Mouse (Mus musculus) gonadal fat pad, adult 2 months (tissue): ENCODE data around the gene Gal3st4. TPM values are rescaled to one million over a fixed set of nuclear protein-coding genes. Genes with fewer than 3 reads are reported as not detected.

ENCODE experiments used
- DNase-seq: peaks from one replicate; pipeline ENCODE4 v3.0.0-alpha.2; 2012; ENCODE audit warnings: low read depth
- polyA plus RNA-seq: library from polyadenylated mRNA; depleted of rRNA; stranded (reverse); fragments of >200 nt; gene quantifications from 2 replicates; pipeline ENCODE4 v1.2.3, GENCODE M21; 2012

The Gal3st4 gene
- polyA plus RNA-seq, 1 experiment, result 29.7 TPM

- no peak for DNase-seq
Observed at GRCm38 (mm10) chr5:138262001-138262400, 10.6 kb downstream of the Gal3st4 start.

GRCm38 (mm10) chr5:138260834-138261233, 11.8 kb downstream of the Gal3st4 start:
- DNase-seq, result no peak

- DNase-seq, result no peak
Observed at GRCm38 (mm10) chr5:138260051-138260450, 12.6 kb downstream of the Gal3st4 start.

- no peak for DNase-seq
Observed at GRCm38 (mm10) chr5:138258993-138259392, 13.6 kb downstream of the Gal3st4 start.

- DNase-seq, result no peak
Observed at GRCm38 (mm10) chr5:138258542-138258941, 14.1 kb downstream of the Gal3st4 start.

- DNase-seq, result no peak
Observed at GRCm38 (mm10) chr5:138258078-138258477, 14.6 kb downstream of the Gal3st4 start.

DNA sequence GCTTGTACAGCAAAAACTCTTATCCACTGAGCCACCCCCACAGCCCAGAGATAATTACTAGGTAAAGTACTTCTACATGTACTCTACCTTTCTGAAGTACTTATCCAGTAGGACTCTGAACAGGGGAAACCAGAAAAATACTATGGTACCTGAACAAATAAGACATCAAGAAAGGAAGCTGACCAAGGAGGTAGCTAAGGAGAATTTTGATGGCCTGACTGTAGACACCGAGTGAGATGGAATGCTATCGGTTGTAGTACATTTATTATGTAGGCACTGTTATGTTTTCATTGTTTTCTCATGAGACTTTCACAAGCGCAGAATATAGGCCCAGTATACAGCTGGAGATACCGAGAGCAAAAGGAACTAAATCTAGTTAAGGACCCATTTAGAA, 15.1 kb downstream of the Gal3st4 start:
- no peak for DNase-seq

- DNase-seq, result no peak
Observed at GRCm38 (mm10) chr5:138256966-138257584, 15.6 kb downstream of the Gal3st4 start.

DNA sequence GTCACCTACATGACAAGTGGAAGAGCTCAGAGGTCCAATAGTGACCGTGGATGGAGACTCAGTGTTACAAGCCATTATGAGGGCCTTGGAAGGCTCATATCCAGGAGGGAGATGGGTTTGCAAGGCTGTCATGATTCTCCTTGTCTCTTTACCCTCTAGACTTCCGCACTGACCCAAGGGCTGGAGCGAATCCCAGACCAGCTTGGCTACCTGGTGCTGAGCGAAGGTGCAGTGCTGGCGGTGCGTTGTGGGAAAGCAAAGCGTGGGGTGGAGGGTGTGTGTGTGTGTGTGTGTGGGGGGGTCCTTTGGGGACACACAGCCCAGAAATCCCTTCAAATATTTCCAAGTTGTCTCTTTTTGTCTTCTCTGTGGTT, 16.6 kb downstream of the Gal3st4 start:
- no peak for DNase-seq

GRCm38 (mm10) chr5:138255353-138256093, 17.1 kb downstream of the Gal3st4 start, which contains the start of gene Lamtor4:
Gene Lamtor4, plus strand, starts transcription at chr5:138255482.
- DNase-seq, result peak; percentile 90

GRCm38 (mm10) chr5:138253061-138253460, 19.6 kb downstream of the Gal3st4 start:
- no peak for DNase-seq

DNA sequence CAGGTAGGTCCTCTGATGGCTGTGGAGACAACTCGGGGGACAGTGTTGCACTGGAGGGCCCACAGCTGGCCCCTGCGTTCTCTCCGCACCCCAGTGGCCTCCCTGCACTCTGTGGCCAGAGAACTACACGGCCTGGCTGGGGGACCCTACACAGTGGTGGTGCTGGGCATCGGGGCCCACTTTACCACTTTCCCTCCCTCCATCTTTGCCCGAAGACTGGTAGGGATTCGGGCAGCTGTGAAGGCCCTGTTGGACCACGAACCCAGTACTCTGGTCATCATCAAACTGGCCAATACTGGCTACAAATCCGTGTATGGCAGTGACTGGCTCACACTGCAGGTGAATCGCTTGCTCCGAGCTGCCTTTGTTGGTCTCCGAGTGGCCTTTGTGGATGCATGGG, 21.5 kb downstream of the Gal3st4 start:
- no peak for DNase-seq

- no peak for DNase-seq
Observed at GRCm38 (mm10) chr5:138241511-138241910, 31.1 kb downstream of the Gal3st4 start.

GRCm38 (mm10) chr5:138234224-138234623, 38.4 kb downstream of the Gal3st4 start:
- DNase-seq, result no peak

DNA sequence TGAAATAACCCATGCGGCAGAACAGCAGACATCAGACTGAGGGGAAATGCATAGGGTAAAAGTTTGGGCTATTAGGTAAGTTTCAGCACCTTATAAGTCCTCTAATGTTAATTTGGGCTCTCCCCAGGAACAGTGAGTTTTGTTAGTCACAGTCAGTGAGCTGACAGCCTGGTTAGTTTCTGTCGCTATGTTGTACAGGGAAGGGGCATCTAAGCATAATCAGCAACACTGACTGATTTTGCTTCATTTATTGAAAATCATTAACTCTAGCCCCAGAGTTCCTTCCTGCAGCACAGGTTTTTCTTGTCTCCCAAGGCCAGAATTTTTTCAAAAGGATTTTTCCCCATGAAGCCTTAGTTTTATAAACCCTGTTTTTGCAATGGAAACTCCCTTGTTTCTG, 38.9 kb downstream of the Gal3st4 start:
- no peak for DNase-seq

DNA sequence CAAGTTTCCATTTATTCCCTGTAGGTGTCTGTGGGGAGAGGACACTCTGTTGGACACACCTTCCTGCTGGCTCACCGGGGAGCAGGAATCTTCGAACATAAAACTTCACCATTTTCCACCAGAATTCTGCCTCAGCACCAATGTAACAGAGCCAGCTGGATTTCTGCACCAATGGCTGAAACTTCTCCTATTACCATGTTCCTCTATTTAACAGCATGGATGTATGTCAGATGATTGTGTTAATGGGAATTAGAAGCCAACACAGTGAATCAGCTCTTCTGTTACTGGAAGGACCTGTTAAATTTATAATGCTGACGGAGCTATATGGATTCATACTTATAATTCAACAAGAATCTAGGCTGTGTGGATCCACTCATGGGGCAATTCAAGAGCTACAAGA, 43.1 kb downstream of the Gal3st4 start:
- no peak for DNase-seq

DNA sequence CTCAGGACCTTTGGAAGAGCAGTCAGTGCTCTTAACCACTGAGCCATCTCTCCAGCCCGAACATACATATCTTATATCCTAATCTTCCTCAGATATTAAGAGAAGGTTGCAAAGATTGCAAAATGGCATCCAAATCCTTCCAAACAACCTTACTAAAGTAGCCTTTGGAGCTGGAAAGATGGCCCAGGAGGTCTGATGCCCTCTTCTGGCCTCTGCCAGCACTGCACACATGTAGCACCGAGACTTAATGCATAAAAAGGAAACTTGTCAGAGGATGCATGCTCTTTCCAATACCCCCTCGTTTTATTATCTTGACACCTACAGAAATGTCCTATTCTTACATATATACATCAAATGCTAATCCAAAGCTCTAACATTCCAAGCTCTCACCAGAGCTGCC, 44.6 kb downstream of the Gal3st4 start:
- no peak for DNase-seq

DNA sequence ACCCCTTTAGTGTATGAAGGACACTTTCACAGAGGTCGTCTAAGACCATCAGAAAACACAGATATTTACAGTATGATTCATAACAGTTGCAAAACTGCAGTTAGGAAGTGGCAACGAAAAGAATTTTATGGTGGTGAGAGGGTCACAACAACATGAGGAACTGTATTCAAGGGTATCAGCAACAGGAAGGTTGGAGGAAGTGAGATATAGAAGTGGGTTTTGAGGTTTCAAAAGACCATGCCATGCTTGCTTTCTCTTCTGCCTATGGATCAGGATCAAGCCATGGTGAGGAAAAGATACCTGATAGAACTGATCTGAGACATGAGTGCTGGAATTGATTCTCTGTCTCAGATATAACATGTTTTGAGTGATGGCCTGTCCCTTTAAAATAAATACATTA, 45.3 kb downstream of the Gal3st4 start:
- DNase-seq, result no peak

DNA sequence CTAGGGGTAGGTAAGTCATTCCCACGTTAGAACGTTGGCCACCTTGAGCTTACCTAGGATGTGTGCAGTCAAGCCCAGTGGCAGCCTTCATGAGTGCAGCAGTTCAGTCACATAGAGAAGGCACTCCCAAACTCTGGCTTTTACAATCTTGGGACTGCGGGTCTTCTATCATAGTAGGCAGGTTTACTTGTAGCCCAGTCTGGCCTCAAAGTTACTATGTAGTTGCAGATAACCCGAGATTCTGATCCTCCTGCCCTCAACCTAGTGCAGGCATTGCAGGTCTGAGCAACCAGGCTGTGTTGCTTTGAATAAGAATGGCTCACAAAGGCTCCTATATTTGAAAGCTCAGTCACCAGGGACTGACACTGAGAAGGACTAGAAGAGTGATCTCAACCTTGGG, 46.1 kb downstream of the Gal3st4 start:
- DNase-seq, result no peak

GRCm38 (mm10) chr5:138225700-138226099, 46.9 kb downstream of the Gal3st4 start, which contains the start of gene Nxpe5:
Gene Nxpe5, plus strand, starts transcription at chr5:138225898.
- DNase-seq, result no peak

DNA sequence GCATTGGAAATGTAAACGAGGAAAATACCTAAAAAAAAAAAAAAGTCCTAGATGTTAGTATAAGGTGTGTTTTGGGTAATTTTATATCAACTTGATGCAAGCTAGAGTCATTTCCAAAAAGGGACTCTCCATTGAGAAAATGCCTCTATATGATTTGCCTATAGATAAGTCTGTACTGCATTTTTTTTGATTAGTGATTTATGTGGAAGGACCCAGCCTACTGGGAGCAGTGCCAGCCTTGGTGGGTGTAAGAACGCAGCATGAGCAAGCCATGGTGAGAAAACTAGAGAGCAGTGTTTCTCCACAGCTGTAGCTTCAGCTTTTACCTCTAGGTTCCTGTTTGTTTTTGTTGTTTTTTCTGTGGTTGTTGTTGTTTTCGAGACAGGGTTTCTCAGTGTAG, 49.4 kb downstream of the Gal3st4 start:
- no peak for DNase-seq

GRCm38 (mm10) chr5:138222111-138222510, 50.5 kb downstream of the Gal3st4 start:
- no peak for DNase-seq

DNA sequence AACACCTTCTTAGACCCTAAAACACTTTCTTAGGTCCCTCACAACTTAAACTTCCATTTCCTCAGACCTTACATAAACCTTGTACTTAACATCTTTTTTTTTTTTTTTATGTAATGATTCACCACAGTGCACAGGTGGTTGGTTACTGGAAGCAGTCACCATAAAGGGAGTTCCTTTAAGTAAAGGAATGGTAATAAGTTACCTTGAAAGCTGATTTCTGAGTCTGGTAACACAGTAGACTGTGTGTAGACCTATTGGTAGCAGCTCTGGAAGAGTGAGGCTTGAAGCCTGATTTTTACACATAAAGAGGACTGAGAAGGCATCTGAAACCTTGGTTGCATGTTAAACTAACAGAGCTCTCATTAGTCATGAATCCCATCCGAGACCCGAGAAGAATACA, 52.8 kb downstream of the Gal3st4 start:
- no peak for DNase-seq
